ENCODE assay signal across 9 mouse cellular contexts in the genomic region with DNA sequence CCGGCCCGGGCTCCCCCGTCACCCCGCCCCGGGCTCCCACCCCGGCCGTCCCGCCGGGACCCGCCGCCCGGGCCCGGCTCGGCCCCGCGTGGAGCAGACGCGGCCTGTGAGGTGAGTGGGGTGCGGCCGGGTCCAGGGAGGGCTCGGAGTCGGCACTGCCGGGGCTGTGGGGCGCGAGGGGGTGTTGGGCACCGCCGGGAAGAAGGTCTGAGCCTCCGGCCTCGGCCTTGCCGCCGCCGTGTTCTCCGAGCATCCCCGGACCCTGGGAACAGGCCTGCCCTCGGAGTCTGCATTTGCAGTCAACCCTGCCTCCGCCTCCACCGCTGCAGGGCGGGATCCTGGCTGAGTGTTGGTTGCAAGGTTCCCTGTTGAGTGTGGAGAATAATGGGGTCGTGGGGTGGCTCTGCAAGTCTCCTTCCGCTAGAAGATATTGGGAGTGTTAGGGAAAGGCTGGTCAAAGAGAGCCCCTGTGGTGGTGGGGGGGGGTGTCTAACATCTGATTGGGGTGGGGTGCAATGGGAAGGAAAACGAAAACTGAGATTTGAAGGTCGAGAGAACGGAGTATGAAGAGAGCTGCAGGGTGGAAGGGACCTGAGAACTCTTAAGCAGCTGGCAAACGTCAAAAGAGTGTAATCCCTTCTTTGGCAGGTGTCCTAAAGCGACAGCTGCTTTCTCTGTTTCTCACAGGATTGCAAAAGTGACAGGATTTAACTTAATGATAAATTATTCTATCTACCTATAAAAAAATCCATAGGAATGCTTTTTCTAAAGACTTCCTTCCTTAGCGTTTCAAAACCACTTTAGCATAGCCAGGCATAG. TPM values are rescaled to one million over a fixed set of nuclear protein-coding genes. Genes with fewer than 3 reads are reported as not detected.
DNase-seq lines count a peak whose midpoint lies in the region; ATAC-seq lines count a peak whose summit lies in the region.
"Had no signal": no experiment of that assay in that cellular context is flagged by ENCODE, and none has a peak within 500 bp of the region (broad histone marks: within the 10 kb centered on the region; RNA-seq: fewer than 3 reads in every experiment).

No protein-coding gene starts in this region.

- H3K9ac ChIP-seq in lung, embryonic 16.5 days (ENCODE audit: low read length), result peak overlapping the region; percentile 89
- H3K9ac ChIP-seq in heart, embryonic 16.5 days (ENCODE audit: low read length), result peak overlapping the region; percentile 87

- H3K9me3 ChIP-seq in lung, embryonic 16.5 days (ENCODE audit: control insufficient read depth, low read length), result no peaks in the 10 kb centered on the region
- H3K9me3 ChIP-seq in heart, embryonic 16.5 days (replicated peaks; ENCODE audit: control insufficient read depth, low read length), result no peaks in the 10 kb centered on the region

- H3K36me3 ChIP-seq in lung, embryonic 16.5 days (ENCODE audit: control insufficient read depth, insufficient read depth, low read length), result peaks cover 20% of the 10 kb centered on the region
- H3K36me3 ChIP-seq in heart, embryonic 16.5 days (ENCODE audit: control insufficient read depth, insufficient read depth), result peaks cover 20% of the 10 kb centered on the region

- ATAC-seq in lung, embryonic 16.5 days (ENCODE audit: low read depth), result peak; percentile 6
- peak; percentile 29 for ATAC-seq in heart, embryonic 16.5 days (replicated peaks; ENCODE audit: extremely low read depth, insufficient read depth, low FRiP score)

- H3K4me3 ChIP-seq in lung, embryonic 16.5 days (ENCODE audit: low read length), result peak overlapping the region; percentile 87
- H3K4me3 ChIP-seq in brown adipose tissue, adult 24 weeks (ENCODE audit: insufficient read depth, low read depth, low read length), result peak overlapping the region; percentile 49
- peak overlapping the region; percentile 88 for H3K4me3 ChIP-seq in heart, embryonic 16.5 days (ENCODE audit: low read length)

- H3K4me2 ChIP-seq in lung, embryonic 16.5 days (ENCODE audit: low read depth, low read length), result peak overlapping the region; percentile 78
- peak overlapping the region; percentile 87 for H3K4me2 ChIP-seq in heart, embryonic 16.5 days (ENCODE audit: low read depth, low read length)

- WGBS in lung, embryonic 16.5 days, result 2% methylated on average over 44 of the region's 46 CpGs
- 1% methylated on average over 45 of the region's 46 CpGs for WGBS in heart, embryonic 16.5 days

- H3K27ac ChIP-seq in lung, embryonic 16.5 days (ENCODE audit: low read length), result peak overlapping the region; percentile 97
- H3K27ac ChIP-seq in brown adipose tissue, adult 24 weeks (replicated peaks; ENCODE audit: low read depth, low read length), result no peak overlapping the region
- peak overlapping the region; percentile 92 for H3K27ac ChIP-seq in heart, embryonic 16.5 days (ENCODE audit: low read length)

- H3K4me1 ChIP-seq in lung, embryonic 16.5 days (replicated peaks; ENCODE audit: control insufficient read depth, insufficient read depth, low read length), result peaks cover 16% of the 10 kb centered on the region
- H3K4me1 ChIP-seq in brown adipose tissue, adult 24 weeks (ENCODE audit: control insufficient read depth, insufficient read depth, insufficient read length, low read length), result no peaks in the 10 kb centered on the region
- peaks cover 10% of the 10 kb centered on the region for H3K4me1 ChIP-seq in heart, embryonic 16.5 days (ENCODE audit: control insufficient read depth, insufficient read depth, low read length)

- DNase-seq in lung, postnatal 14 days, result no peak
- peak; percentile 15 for DNase-seq in lung, postnatal 10 days
- DNase-seq in layer of hippocampus, adult 9-11 months, result no peak
- DNase-seq in urinary bladder, postnatal 4 days (ENCODE audit: low spot score in 2 of 2), result no peak
- no peak for DNase-seq in layer of hippocampus, postnatal 36 days

- H3K27me3 ChIP-seq in lung, embryonic 16.5 days (ENCODE audit: control insufficient read depth, insufficient read depth, low read depth, low read length), result no peaks in the 10 kb centered on the region
- no peaks in the 10 kb centered on the region for H3K27me3 ChIP-seq in heart, embryonic 16.5 days (ENCODE audit: control insufficient read depth, insufficient read depth, low read length)

RNA-seq across cellular contexts. Expression of gene Foxm1, which starts 0.4 kb away (rescaled TPM):
- polyA plus RNA-seq in lung, embryonic 16.5 days (2015; fragmentation: Nextera tagmentation; extraction: Ambion mirVana), result 39.6 and 43.2 TPM in 2 replicates
- polyA plus RNA-seq in brown adipose tissue, adult 24 weeks (2012; ENCODE audit: insufficient read depth, insufficient read length, missing spikeins), result 0.28 TPM in 1 of 2 replicates, not detected in the other
- 26.3 and 26.4 TPM in 2 replicates for polyA plus RNA-seq in heart, embryonic 16.5 days (2015; fragmentation: Nextera tagmentation; extraction: Ambion mirVana)
- 1 to 10 TPM; 1.6 to 2.2 TPM for total RNA-seq in layer of hippocampus, postnatal 36 days (2021)

RNA-seq across cellular contexts. Expression of gene Rhno1, which starts 0.5 kb away (rescaled TPM):
- polyA plus RNA-seq in lung, embryonic 16.5 days (2015; fragmentation: Nextera tagmentation; extraction: Ambion mirVana), result 113 and 117 TPM in 2 replicates
- 11.1 and 13.1 TPM in 2 replicates for polyA plus RNA-seq in brown adipose tissue, adult 24 weeks (2012; ENCODE audit: insufficient read depth, insufficient read length, missing spikeins)
- polyA plus RNA-seq in heart, embryonic 16.5 days (2015; fragmentation: Nextera tagmentation; extraction: Ambion mirVana), result 79.2 and 82.5 TPM in 2 replicates
- 10 to 100 TPM; 20.4 to 20.8 TPM for total RNA-seq in layer of hippocampus, postnatal 36 days (2021)

RNA-seq across cellular contexts. Expression of gene Tulp3, which starts 7.6 kb away (rescaled TPM):
- 19.3 and 21.6 TPM in 2 replicates for polyA plus RNA-seq in lung, embryonic 16.5 days (2015; fragmentation: Nextera tagmentation; extraction: Ambion mirVana)
- 4.2 and 6.4 TPM in 2 replicates for polyA plus RNA-seq in brown adipose tissue, adult 24 weeks (2012; ENCODE audit: insufficient read depth, insufficient read length, missing spikeins)
- polyA plus RNA-seq in heart, embryonic 16.5 days (2015; fragmentation: Nextera tagmentation; extraction: Ambion mirVana), result 11.0 and 11.1 TPM in 2 replicates
- 10 to 100 TPM; 19.6 to 24.0 TPM for total RNA-seq in layer of hippocampus, postnatal 36 days (2021)

RNA-seq across cellular contexts. Expression of gene Tex52, which starts 12.0 kb away (rescaled TPM):
- 0.31 and 0.65 TPM in 2 replicates for polyA plus RNA-seq in lung, embryonic 16.5 days (2015; fragmentation: Nextera tagmentation; extraction: Ambion mirVana)
- not detected in 2 replicates for polyA plus RNA-seq in brown adipose tissue, adult 24 weeks (2012; ENCODE audit: insufficient read depth, insufficient read length, missing spikeins)
- polyA plus RNA-seq in heart, embryonic 16.5 days (2015; fragmentation: Nextera tagmentation; extraction: Ambion mirVana), result 0.14 and 0.22 TPM in 2 replicates
- 1 to 10 TPM in 1 of 2 experiments, under 1 TPM in 1; 0.68 to 1.5 TPM for total RNA-seq in layer of hippocampus, postnatal 36 days (2021)

RNA-seq across cellular contexts. Expression of gene Gm44596, which starts 12.1 kb away (rescaled TPM):
- polyA plus RNA-seq in lung, embryonic 16.5 days (2015; fragmentation: Nextera tagmentation; extraction: Ambion mirVana), result not detected in 2 replicates
- polyA plus RNA-seq in brown adipose tissue, adult 24 weeks (2012; ENCODE audit: insufficient read depth, insufficient read length, missing spikeins), result not detected in 2 replicates
- not detected in 2 replicates for polyA plus RNA-seq in heart, embryonic 16.5 days (2015; fragmentation: Nextera tagmentation; extraction: Ambion mirVana)
- total RNA-seq in layer of hippocampus, postnatal 36 days (2021), result not detected
- polyA plus RNA-seq: large intestine, adult 2 months had no signal

Comparison
In these comparisons a context has a peak if more than half of its experiments do, and no peak if none do; other contexts are left out.
1. RNA of gene Foxm1, which starts 0.4 kb away (polyA plus RNA-seq): 39.6 to 43.2 TPM in lung, embryonic 16.5 days and 26.3 to 26.4 TPM in heart, embryonic 16.5 days; 0.28 TPM in brown adipose tissue, adult 24 weeks; every median in the first group is over 10 times any median in the second.
2. Peak in every context shown above with its lines, with median percentiles within 50 percentile points of each other: H3K4me3 ChIP-seq.